Mouse (Mus musculus) testis, adult 2 months (tissue): Measurements from ENCODE around the gene Ptrh2.

ENCODE experiments used
- CTCF ChIP-seq: fragments of 200-500 bp; IDR thresholded peaks from 2 replicates; pipeline ENCODE4 v1.5.1; 2012; ENCODE audit warnings: low read depth, mild to moderate bottlenecking, inconsistent platforms, low read length, moderate library complexity; ENCODE audit not compliant: control insufficient read depth, insufficient read depth, insufficient replicate concordance
- POLR2A ChIP-seq: fragments of 200-500 bp; IDR thresholded peaks from 2 replicates; pipeline ENCODE4 v1.6.1; 2012; ENCODE audit warnings: low read depth, mild to moderate bottlenecking, inconsistent platforms, low read length, moderate library complexity; ENCODE audit not compliant: control insufficient read depth

DNA sequence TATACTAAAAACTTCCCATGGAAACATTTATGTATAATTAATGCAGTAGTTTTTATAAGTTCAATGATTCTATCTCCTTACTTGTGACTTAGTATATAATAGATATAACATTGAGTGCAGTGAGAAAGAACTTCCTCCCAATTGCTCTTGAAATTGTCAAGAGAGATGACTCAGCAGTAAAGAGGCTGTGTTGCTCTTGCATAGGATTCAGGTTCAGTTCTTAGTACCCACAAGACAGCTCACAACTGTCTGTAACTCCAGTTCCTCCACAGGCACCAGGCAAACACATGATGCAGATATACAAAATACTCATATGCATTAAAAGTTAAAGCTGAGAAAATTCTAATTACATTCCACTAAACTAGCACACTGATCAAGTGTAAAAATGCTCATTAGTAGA, 25.9 kb upstream of the Ptrh2 start:
- TF ChIP-seq CTCF: no peak
- TF ChIP-seq POLR2A: no peak
